Mouse (Mus musculus) thymus, adult 2 months (tissue): ENCODE data around the gene Mtx2. TPM values are rescaled to one million over a fixed set of nuclear protein-coding genes. Genes with fewer than 3 reads are reported as not detected.

Experiments
- DNase-seq: peaks from one replicate; pipeline ENCODE4 v3.0.0; 2021
- H3K27ac ChIP-seq: fragments of 200-500 bp; 2 replicates; pipeline ENCODE4 v1.5.1; 2012; ENCODE audit warnings: low read length, control low read depth; ENCODE audit not compliant: control insufficient read depth, insufficient read depth
- H3K27me3 ChIP-seq: fragments of 200-500 bp; 2 replicates; pipeline ENCODE4 v1.6.1; 2012; ENCODE audit warnings: mild to moderate bottlenecking, low read length, moderate library complexity, mixed read lengths; ENCODE audit not compliant: control insufficient read depth, insufficient read depth
- H3K36me3 ChIP-seq: fragments of 200-500 bp; 2 replicates; pipeline ENCODE4 v1.6.1; 2012; ENCODE audit warnings: mild to moderate bottlenecking, low read length, moderate library complexity; ENCODE audit not compliant: control insufficient read depth, insufficient read depth
- H3K4me1 ChIP-seq: fragments of 200-500 bp; replicated peaks from 2 replicates; pipeline ENCODE4 v1.6.1; 2012; ENCODE audit warnings: low read length; ENCODE audit not compliant: control insufficient read depth, insufficient read depth
- H3K4me3 ChIP-seq: fragments of 200-500 bp; 2 replicates; pipeline ENCODE4 v1.5.1; 2012; ENCODE audit warnings: mild to moderate bottlenecking, low read length, control low read depth, moderate library complexity; ENCODE audit not compliant: control insufficient read depth, insufficient read depth
- CTCF ChIP-seq: fragments of 200-500 bp; IDR thresholded peaks from 2 replicates; pipeline ENCODE4 v1.5.1; 2012; ENCODE audit warnings: mild to moderate bottlenecking, control low read depth, low read length, moderate library complexity, borderline replicate concordance; ENCODE audit not compliant: control insufficient read depth, poor library complexity, insufficient read depth; ENCODE audit errors: extremely low read depth
- POLR2A ChIP-seq: fragments of 200-500 bp; IDR thresholded peaks from 2 replicates; pipeline ENCODE4 v1.6.1; 2012; ENCODE audit warnings: mild to moderate bottlenecking, low read length, control low read depth, moderate library complexity; ENCODE audit not compliant: control insufficient read depth, poor library complexity, insufficient read depth; ENCODE audit errors: extremely low read depth
- WGBS: fragments of 180-500 bp; shearing (Covaris S2); methylation state at CpG from one replicate; pipeline ENCODE4 v1.1.7; 2018; 5-methylcytosine and 5-hydroxymethylcytosine counted together
- polyA plus RNA-seq: library from polyadenylated mRNA; depleted of rRNA; stranded (reverse); fragments of >200 nt; gene quantifications from 2 replicates; pipeline ENCODE4 v1.2.3, GENCODE M21; 2012

The Mtx2 gene
- polyA plus RNA-seq, 1 experiment, result 37.6 TPM

DNA sequence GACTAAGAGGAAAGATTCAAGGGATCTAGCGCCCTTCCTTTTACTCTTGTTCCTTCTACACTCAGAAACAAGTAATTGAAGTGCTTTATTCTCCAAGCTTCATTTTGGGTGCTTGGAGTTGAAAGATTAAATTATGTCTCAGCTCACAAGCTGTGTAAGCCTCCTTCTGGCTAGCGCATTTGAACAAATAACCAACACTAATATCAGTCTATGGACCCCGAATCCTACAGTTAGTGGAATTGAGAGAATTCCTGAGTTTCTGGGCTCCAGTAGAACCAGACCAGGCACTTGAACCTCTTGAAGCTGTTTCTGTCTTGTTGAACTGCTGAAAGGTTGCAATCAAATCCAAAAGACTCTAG, 253 bp upstream of the Mtx2 start:
- DNase-seq, result no peak
- H3K4me1 ChIP-seq, result no peaks in the 10 kb centered on the region
- no peak for TF ChIP-seq CTCF
- TF ChIP-seq POLR2A, result no peak
- no peaks in the 10 kb centered on the region for H3K36me3 ChIP-seq
- H3K4me3 ChIP-seq, result peak overlapping the region; percentile 66
- WGBS, result 66% methylated on average over 3 of the region's 3 CpGs
- H3K27me3 ChIP-seq, result no peaks in the 10 kb centered on the region
- no peak overlapping the region for H3K27ac ChIP-seq

DNA sequence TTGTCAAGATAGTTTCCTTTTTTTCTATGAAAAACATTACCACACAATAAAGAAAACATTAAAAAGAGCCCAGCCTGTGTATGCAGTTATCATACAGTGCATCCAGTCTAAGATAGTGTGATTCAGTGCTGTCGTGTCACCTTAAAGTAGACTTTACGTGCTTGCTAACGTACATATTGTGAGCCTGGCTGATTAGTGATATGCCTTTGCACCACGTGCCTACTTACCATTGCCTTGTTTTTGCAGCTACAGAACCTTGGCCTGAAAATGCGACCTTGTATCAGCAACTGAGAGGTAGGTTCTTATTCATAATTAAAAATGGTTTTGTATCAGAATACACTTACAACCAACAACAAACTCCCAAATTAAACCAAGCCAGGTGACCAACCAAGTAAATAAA, 21.4 kb downstream of the Mtx2 start:
- Histone ChIP-seq H3K27ac (no peak overlapping the region), H3K4me3 (no peak overlapping the region), H3K4me1 (no peaks in the 10 kb centered on the region), H3K36me3 (no peaks in the 10 kb centered on the region), H3K27me3 (no peaks in the 10 kb centered on the region)
- no peak for DNase-seq
- WGBS, result 97% methylated on average over 5 of the region's 5 CpGs
- TF ChIP-seq CTCF (no peak), POLR2A (no peak)

DNA sequence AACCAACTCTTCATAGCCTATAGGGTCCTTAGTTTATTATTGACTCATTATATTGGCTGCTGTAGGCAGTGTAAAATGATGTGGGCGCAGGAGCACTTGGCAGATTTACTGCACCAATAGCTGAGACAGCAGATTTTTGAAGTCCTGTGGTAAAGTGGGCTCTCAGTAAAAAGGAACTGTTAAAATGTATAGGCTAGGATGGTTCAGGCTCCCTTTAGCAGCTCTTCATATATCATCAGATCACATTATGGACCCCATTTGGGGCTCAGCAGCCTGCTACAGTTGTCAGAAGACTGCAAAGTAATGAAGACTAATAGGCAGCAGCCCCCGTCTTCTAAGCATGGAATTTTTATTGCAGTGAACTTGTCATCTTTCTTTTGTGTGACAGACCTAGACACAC, 21.9 kb downstream of the Mtx2 start:
- Histone ChIP-seq H3K4me1 (no peaks in the 10 kb centered on the region), H3K4me3 (no peak overlapping the region), H3K27ac (no peak overlapping the region), H3K36me3 (no peaks in the 10 kb centered on the region), H3K27me3 (no peaks in the 10 kb centered on the region)
- WGBS, result 95% methylated on average over 2 of the region's 2 CpGs
- TF ChIP-seq POLR2A, result no peak
- TF ChIP-seq CTCF, result no peak
- no peak for DNase-seq

DNA sequence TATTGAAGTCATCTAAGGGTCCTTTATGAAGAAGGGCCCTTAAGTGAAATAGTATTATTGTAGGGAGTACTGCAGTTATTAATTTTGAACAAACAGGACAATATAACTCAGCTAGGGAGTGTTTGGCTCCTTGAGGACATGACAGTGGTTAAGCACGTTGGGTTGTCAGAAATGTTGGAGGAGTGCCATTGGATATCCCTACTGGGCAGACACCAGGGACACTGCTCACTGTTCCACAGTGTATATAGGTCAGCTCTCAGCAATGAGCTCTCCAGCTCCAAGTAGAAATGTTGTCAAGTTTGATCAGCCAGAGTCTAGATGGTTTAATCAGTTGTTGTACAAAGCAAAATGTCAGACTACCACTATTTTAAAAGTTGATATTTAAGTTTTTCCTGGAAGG, 24.4 kb downstream of the Mtx2 start:
- Histone ChIP-seq H3K27me3 (no peaks in the 10 kb centered on the region), H3K4me3 (no peak overlapping the region), H3K36me3 (no peaks in the 10 kb centered on the region), H3K27ac (no peak overlapping the region), H3K4me1 (no peaks in the 10 kb centered on the region)
- TF ChIP-seq POLR2A, result no peak
- TF ChIP-seq CTCF, result no peak
- 89% methylated on average over 1 of the region's 1 CpGs for WGBS
- DNase-seq, result no peak

DNA sequence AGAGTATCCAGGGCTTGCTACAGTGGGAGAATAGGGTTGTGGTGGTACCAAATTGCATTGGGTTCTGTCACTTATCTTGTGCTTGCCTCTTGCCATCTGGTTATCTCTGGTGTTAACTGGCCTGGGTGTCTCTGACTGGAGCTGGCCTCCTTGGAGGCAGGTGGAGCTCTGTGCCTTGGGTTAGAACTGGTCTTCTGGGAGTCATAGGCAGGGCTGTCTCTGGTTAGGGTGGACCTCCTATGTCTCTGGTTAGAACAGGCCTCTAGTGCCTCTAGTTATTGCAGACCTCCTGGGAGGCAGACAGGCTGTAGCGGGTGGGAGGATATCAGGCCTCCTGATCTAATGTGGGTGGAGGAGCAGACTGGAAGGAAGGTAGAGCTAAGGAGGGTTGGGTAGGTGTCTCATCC, 36.5 kb downstream of the Mtx2 start:
- no peaks in the 10 kb centered on the region for H3K4me1 ChIP-seq
- no peak overlapping the region for H3K27ac ChIP-seq
- H3K36me3 ChIP-seq, result no peaks in the 10 kb centered on the region
- TF ChIP-seq CTCF, result no peak
- no peak for TF ChIP-seq POLR2A
- H3K4me3 ChIP-seq, result no peak overlapping the region
- DNase-seq, result no peak
- WGBS, result 96% methylated on average over 1 of the region's 1 CpGs
- H3K27me3 ChIP-seq, result no peaks in the 10 kb centered on the region

GRCm38 (mm10) chr2:74865414-74865813, 39.8 kb downstream of the Mtx2 start:
- no peak for DNase-seq
- Histone ChIP-seq H3K36me3 (no peaks in the 10 kb centered on the region; the same call in 1 of the 2 replicates), H3K27ac (no peak overlapping the region), H3K4me3 (no peak overlapping the region), H3K27me3 (no peaks in the 10 kb centered on the region), H3K4me1 (no peaks in the 10 kb centered on the region)
- no peak for TF ChIP-seq POLR2A
- no peak for TF ChIP-seq CTCF

DNA sequence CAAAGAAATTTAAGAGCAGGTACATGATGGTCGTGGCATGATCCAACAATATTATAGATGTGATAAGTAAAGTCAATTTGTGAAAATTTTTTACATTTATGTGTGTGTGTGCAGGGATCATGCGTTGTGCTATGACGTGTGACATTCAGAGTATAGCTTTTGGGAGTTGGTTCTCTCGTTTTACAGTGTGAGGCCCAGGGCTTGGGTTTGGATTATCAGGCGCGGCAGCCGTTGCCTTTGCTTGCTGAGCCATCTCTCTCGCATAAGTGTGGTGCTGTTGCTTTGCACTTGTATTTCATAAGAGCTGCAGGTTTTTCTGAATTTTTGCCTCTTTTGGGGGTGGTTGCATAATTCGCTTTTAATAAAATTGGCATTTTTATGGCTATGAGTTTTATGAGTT, 48.4 kb downstream of the Mtx2 start:
- H3K27me3 ChIP-seq, result no peaks in the 10 kb centered on the region
- DNase-seq, result no peak
- no peaks in the 10 kb centered on the region for H3K4me1 ChIP-seq
- WGBS, result 97% methylated on average over 9 of the region's 9 CpGs
- TF ChIP-seq POLR2A, result no peak
- no peak for TF ChIP-seq CTCF
- H3K4me3 ChIP-seq, result no peak overlapping the region
- no peak overlapping the region for H3K27ac ChIP-seq
- no peaks in the 10 kb centered on the region; the same call in 1 of the 2 replicates for H3K36me3 ChIP-seq
